Mouse (Mus musculus): ENCODE measurements around the gene Gm47985. TPM values are rescaled to one million over a fixed set of nuclear protein-coding genes. Genes with fewer than 3 reads are reported as not detected.
"Not testable (repeated sequence)": the region's sequence is repeated elsewhere in the genome, so short reads cannot be mapped to it uniquely, and the experiment has no call there.

Gm47985 gene
- polyA plus RNA-seq, 1 experiment from 2014 or later, result 1.1 TPM

DNA sequence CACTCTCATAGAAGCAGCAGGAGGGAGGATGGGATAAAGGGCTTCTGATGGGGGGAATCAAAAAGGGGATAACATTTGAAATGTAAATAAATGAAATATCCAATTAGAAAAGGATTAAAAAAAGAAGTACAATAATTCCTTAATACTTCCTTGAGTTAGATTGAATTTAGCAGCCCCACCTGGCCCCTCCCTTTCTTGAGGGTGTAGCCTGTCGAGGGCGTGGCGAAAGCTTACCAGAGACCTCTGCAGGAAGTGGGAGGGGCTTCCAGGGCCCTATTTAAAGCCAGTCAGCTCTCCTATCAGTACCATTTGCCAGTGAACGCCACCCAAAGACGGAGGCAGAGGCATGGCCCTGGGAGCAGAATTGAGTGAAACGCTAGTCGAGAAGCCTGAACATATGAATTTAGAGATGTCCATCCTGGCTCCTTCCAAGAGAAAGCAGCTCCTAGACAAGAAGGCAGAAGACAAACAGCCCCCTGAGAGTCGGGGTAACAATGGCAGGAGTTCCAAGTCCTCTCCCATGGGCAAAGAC lies 27.6 kb downstream of the Gm47985 start, which contains the start of gene Gm47996:
Gm47996 (plus strand) TSS at position 308 of the 532 bp plus-strand sequence.
- H3K4me2 ChIP-seq (replicated peaks); H3K27ac ChIP-seq; H3K4me3 ChIP-seq; H3K4me1 ChIP-seq; H3K36me3 ChIP-seq; ATAC-seq (ENCODE audit: low FRiP score, low read depth); H3K9me3 ChIP-seq; H3K9ac ChIP-seq; H3K27me3 ChIP-seq (replicated peaks): not testable (repeated sequence)
- 92% methylated on average over 4 of the region's 8 CpGs for WGBS

DNA sequence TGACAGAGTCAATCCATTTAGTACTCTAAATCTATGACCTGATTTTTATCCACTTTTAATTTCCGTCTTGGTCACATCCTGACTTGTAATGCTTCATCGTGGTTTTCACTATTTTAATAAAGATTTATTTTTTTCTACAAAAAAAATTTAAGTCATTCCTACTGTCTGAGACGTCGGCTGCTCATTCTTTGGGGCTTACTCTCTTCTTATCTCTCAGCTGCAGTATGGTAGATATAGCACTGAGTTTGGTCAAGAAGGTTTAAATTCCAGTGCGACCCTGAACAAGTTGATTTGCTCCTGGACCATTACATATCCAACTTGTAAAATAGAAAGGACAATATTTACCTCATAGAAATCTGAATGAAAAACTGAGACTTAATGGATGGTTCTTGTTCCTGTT lies 29.3 kb downstream of the Gm47985 start:
- H3K27ac ChIP-seq; H3K9ac ChIP-seq; H3K9me3 ChIP-seq; H3K27me3 ChIP-seq (replicated peaks); H3K36me3 ChIP-seq; H3K4me1 ChIP-seq; ATAC-seq (ENCODE audit: low FRiP score, low read depth); H3K4me2 ChIP-seq (replicated peaks); H3K4me3 ChIP-seq: not testable (repeated sequence)
- 97% methylated on average over 5 of the region's 5 CpGs for WGBS

DNA sequence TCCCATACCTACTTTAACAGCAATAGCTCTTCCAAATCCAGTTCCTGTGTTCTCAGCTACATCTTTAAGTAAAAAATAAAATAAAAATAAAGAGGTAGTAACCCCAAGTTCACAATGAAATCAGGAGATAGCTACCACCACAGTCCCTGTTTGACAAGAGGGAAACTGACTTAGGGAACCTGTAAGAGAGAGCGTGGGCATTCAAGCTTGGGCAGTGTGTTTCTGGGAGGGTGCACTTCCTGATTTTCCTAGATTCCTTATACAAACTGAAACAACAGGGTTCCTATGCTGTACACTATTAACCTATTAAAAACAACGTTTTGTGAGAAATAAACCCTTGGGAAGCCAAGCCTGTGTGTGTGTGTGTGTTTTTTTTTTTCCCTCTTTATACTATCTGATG lies 32.5 kb downstream of the Gm47985 start:
- Histone ChIP-seq H3K4me2 (replicated peaks) (no peak overlapping the region), H3K4me1 (no peaks in the 10 kb centered on the region), H3K27ac (no peak overlapping the region), H3K9me3 (no peaks in the 10 kb centered on the region), H3K36me3 (no peaks in the 10 kb centered on the region), H3K27me3 (replicated peaks) (no peaks in the 10 kb centered on the region), H3K9ac (no peak overlapping the region), H3K4me3 (no peak overlapping the region)
- WGBS, result 71% methylated on average over 2 of the region's 2 CpGs
- no peak for ATAC-seq (ENCODE audit: low FRiP score, low read depth)

GRCm38 (mm10) chr1:151215985-151216384 lies 33.6 kb downstream of the Gm47985 start:
- Histone ChIP-seq H3K27me3 (replicated peaks) (no peaks in the 10 kb centered on the region), H3K4me1 (no peaks in the 10 kb centered on the region), H3K27ac (no peak overlapping the region), H3K4me2 (replicated peaks) (no peak overlapping the region), H3K36me3 (no peaks in the 10 kb centered on the region), H3K9me3 (no peaks in the 10 kb centered on the region), H3K4me3 (no peak overlapping the region), H3K9ac (no peak overlapping the region)
- no peak for ATAC-seq (ENCODE audit: low FRiP score, low read depth)
- WGBS, result 56% methylated on average over 1 of the region's 1 CpGs

DNA sequence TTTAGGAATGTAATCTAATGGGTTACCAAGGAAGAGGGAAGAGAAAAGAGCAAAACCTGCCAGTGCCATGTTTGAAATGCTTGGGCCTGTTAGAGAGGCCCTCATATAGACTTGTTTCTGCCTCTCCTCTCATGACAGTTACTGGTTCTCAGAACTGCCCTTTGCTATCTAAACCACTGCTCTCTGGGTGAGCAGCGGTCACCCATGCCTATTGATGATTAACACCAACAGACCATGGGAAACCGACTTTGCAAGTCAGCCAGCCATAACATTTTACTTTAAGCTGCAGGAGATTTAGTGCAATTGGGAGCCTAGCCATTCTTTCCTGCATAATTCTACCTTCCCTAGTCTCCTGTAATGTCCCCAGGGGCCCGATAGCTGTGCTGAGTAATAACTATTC lies 34.1 kb downstream of the Gm47985 start:
- Histone ChIP-seq H3K4me3 (no peak overlapping the region), H3K4me2 (replicated peaks) (no peak overlapping the region), H3K9ac (no peak overlapping the region), H3K27ac (no peak overlapping the region), H3K36me3 (no peaks in the 10 kb centered on the region), H3K27me3 (replicated peaks) (no peaks in the 10 kb centered on the region), H3K4me1 (no peaks in the 10 kb centered on the region), H3K9me3 (no peaks in the 10 kb centered on the region)
- ATAC-seq (ENCODE audit: low FRiP score, low read depth), result no peak
- 58% methylated on average over 3 of the region's 3 CpGs for WGBS

DNA sequence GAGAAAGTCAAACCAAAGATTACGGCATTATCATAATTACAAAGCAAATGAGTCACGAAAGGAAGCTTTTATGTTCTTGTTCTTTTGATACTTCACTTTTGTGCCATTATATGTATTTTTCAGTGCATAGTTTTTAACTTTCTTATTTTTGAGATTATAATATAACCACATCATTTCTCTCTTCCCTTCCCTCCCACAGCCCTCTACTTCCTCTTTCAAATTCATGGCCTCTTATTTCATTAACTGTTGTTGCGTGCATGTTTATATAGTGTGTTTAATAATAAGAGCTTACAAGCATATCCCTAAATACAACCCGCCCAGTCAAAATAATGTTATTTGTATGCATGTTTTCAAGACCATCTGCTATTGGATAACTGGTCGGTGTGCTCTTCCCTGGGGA lies 36.7 kb downstream of the Gm47985 start:
- Histone ChIP-seq H3K9ac (no peak overlapping the region), H3K4me2 (replicated peaks) (no peak overlapping the region), H3K9me3 (no peaks in the 10 kb centered on the region), H3K4me3 (no peak overlapping the region), H3K36me3 (no peaks in the 10 kb centered on the region), H3K4me1 (no peaks in the 10 kb centered on the region), H3K27ac (no peak overlapping the region), H3K27me3 (replicated peaks) (no peaks in the 10 kb centered on the region)
- no peak for ATAC-seq (ENCODE audit: low FRiP score, low read depth)
- 93% methylated on average over 5 of the region's 5 CpGs for WGBS

- no peak overlapping the region for H3K27ac ChIP-seq
- no peak overlapping the region for H3K4me3 ChIP-seq
- WGBS, result 70% methylated on average over 7 of the region's 7 CpGs
- H3K36me3 ChIP-seq, result no peaks in the 10 kb centered on the region
- H3K9me3 ChIP-seq, result no peaks in the 10 kb centered on the region
- no peaks in the 10 kb centered on the region for H3K4me1 ChIP-seq
- no peaks in the 10 kb centered on the region for H3K27me3 ChIP-seq (replicated peaks)
- H3K9ac ChIP-seq, result no peak overlapping the region
- H3K4me2 ChIP-seq (replicated peaks), result no peak overlapping the region
- ATAC-seq (ENCODE audit: low FRiP score, low read depth), result no peak
These were observed 37.8 kb downstream of the Gm47985 start for GRCm38 (mm10) chr1:151220098-151220497.

DNA sequence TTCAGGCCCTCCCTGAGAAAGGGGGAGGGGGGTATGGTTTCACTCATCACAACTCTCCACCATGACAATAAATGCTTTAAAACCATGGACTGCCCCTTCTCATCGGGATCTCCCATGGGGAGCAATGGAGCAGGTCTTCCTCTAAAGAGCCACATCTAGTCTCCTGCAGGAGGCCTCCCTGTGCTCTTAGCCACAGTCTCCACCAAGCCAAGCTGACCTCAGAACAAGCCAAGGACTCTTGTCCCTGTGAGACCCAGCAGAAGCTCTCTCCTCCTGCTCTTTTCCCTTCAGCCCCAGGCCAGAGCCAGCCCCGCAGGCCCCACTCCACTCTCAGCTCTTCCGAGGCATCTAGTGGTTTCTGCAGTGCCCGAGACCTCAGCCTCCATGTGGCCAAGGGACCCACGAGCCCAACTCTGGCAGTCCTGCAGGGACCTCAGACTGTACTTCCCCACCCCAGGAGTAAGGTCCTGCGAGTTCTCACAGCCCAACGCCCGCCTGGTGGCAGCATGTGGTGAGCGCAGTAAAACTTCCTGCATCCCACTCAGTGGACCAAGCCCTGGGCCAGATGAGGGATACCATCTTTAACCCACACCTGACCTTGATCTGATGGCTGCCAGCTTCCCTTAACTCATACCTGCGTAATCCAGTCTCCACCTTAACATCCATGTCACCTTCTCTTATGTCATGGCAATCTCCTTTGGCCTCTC lies 40.4 kb downstream of the Gm47985 start:
- WGBS, result 86% methylated on average over 10 of the region's 10 CpGs
- no peak overlapping the region for H3K4me3 ChIP-seq
- no peak overlapping the region for H3K9ac ChIP-seq
- H3K27me3 ChIP-seq (replicated peaks), result no peaks in the 10 kb centered on the region
- H3K27ac ChIP-seq, result no peak overlapping the region
- no peaks in the 10 kb centered on the region for H3K4me1 ChIP-seq
- ATAC-seq (ENCODE audit: low FRiP score, low read depth), result no peak
- H3K4me2 ChIP-seq (replicated peaks), result no peak overlapping the region
- no peaks in the 10 kb centered on the region for H3K9me3 ChIP-seq
- H3K36me3 ChIP-seq, result no peaks in the 10 kb centered on the region

- 76% methylated on average over 1 of the region's 1 CpGs for WGBS
- H3K27me3 ChIP-seq (replicated peaks), result no peaks in the 10 kb centered on the region
- H3K9ac ChIP-seq, result no peak overlapping the region
- H3K36me3 ChIP-seq, result no peaks in the 10 kb centered on the region
- no peak overlapping the region for H3K4me3 ChIP-seq
- ATAC-seq (ENCODE audit: low FRiP score, low read depth), result no peak
- H3K4me1 ChIP-seq, result no peaks in the 10 kb centered on the region
- no peaks in the 10 kb centered on the region for H3K9me3 ChIP-seq
- no peak overlapping the region for H3K27ac ChIP-seq
- no peak overlapping the region for H3K4me2 ChIP-seq (replicated peaks)
These were observed 41.0 kb downstream of the Gm47985 start for GRCm38 (mm10) chr1:151223377-151223776.

DNA sequence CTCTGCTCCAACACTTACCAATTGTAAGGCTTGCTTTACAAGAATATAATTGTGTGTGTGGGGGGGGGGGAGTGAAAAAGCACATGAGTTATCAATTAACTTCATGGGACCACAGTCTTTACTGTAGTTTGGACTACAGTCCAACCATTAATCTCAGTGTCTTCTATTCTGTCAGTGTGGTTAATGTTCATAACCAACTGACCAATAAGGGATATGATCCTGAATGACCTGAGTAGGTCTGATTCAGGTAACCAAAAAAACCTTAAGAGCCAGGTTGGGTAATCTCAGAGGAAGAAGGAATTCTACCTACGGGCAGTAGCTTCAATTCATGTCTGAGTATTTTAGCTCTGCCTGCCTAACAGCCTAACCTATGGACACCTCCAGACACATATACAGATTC lies 42.2 kb downstream of the Gm47985 start:
- no peaks in the 10 kb centered on the region for H3K9me3 ChIP-seq
- H3K4me1 ChIP-seq, result no peaks in the 10 kb centered on the region
- ATAC-seq (ENCODE audit: low FRiP score, low read depth), result no peak
- no peaks in the 10 kb centered on the region for H3K36me3 ChIP-seq
- H3K9ac ChIP-seq, result no peak overlapping the region
- 92% methylated on average over 1 of the region's 1 CpGs for WGBS
- H3K4me2 ChIP-seq (replicated peaks), result no peak overlapping the region
- H3K4me3 ChIP-seq, result no peak overlapping the region
- H3K27ac ChIP-seq, result no peak overlapping the region
- no peaks in the 10 kb centered on the region for H3K27me3 ChIP-seq (replicated peaks)

DNA sequence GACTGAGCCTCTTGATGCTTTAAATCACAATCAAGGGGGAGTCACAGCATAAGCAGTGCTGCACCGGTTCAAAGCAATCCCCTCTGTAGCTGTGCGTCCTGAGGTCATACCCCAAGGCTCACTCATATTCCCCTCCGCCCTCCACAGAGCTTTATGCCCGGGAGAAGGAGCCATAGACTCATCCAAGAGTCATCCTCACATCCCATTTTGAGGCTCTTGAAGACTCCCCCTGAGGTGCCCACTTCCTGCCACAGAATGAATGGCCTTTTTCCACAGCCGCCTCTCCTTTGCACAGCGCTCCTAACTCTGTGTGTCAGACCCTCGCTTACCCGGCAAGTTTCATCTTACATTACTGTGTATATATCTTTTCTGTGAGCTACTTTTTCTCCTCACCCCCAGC lies 45.2 kb downstream of the Gm47985 start:
- ATAC-seq (ENCODE audit: low FRiP score, low read depth), result no peak
- H3K9me3 ChIP-seq, result no peaks in the 10 kb centered on the region
- no peaks in the 10 kb centered on the region for H3K4me1 ChIP-seq
- H3K4me3 ChIP-seq, result no peak overlapping the region
- no peaks in the 10 kb centered on the region for H3K36me3 ChIP-seq
- no peak overlapping the region for H3K4me2 ChIP-seq (replicated peaks)
- 82% methylated on average over 8 of the region's 8 CpGs for WGBS
- no peak overlapping the region for H3K27ac ChIP-seq
- H3K27me3 ChIP-seq (replicated peaks), result no peaks in the 10 kb centered on the region
- no peak overlapping the region for H3K9ac ChIP-seq

DNA sequence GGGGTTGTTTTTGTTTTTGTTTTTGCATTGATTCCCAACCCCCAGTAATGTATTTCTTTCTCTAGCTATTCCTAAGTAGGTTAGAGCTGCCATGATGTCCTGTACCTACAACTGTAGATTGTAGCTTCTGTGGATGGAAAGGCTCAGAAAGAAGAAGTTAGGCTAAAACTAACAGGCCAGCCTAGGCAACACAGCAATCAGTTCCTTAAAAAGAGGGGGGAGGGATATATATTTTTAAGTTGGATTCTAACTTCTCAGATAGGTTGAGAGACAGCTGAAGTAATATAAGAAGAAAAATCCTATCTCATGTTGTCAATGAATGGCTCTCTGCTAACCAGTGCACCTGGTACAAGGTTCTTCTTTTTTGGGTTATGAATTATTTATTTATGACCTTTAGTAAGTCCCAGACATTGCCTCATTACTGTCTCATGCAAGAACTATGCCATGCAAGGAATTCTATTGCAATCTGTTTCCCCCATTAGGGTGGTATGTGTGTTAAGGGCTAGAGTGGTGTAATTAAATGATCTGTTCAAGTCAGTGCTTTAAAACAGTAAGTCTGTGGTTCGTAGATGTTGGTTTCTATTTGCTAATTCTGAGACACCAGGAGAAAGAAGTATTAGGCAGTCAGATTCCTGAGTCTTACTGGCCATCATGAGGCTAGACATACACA lies 46.1 kb downstream of the Gm47985 start:
- no peak overlapping the region for H3K4me2 ChIP-seq (replicated peaks)
- no peak overlapping the region for H3K4me3 ChIP-seq
- 84% methylated on average over 1 of the region's 1 CpGs for WGBS
- no peak overlapping the region for H3K27ac ChIP-seq
- H3K36me3 ChIP-seq, result no peaks in the 10 kb centered on the region
- H3K4me1 ChIP-seq, result no peaks in the 10 kb centered on the region
- H3K9ac ChIP-seq, result no peak overlapping the region
- no peaks in the 10 kb centered on the region for H3K9me3 ChIP-seq
- ATAC-seq (ENCODE audit: low FRiP score, low read depth), result no peak
- no peaks in the 10 kb centered on the region for H3K27me3 ChIP-seq (replicated peaks)

GRCm38 (mm10) chr1:151232346-151232745 lies 50.0 kb downstream of the Gm47985 start:
- 83% methylated on average over 3 of the region's 3 CpGs for WGBS
- H3K4me3 ChIP-seq, result no peak overlapping the region
- H3K4me1 ChIP-seq, result peaks cover 4% of the 10 kb centered on the region; the same call in 1 of the 2 replicates
- H3K27ac ChIP-seq, result no peak overlapping the region
- no peaks in the 10 kb centered on the region for H3K36me3 ChIP-seq
- no peaks in the 10 kb centered on the region for H3K9me3 ChIP-seq
- no peak for ATAC-seq (ENCODE audit: low FRiP score, low read depth)
- H3K9ac ChIP-seq, result no peak overlapping the region
- H3K4me2 ChIP-seq (replicated peaks), result no peak overlapping the region
- H3K27me3 ChIP-seq (replicated peaks), result no peaks in the 10 kb centered on the region
